Mouse (Mus musculus): ENCODE measurements at regions not wholly inside any gene's neighbourhood (a gene's known extent, or its start where the extent isn't known, plus 50 kb on each side); places are given as distances from the start of the nearest gene placed in this dataset.
A peak's percentile ranks its signal among the peaks of the same experiment; 100 is the strongest.

- DNase-seq (ENCODE audit: low spot score), result no peak
Observed at GRCm38 (mm10) chr14:28626951-28627350, 122.4 kb downstream of the Wnt5a start.

GRCm38 (mm10) chr14:28635175-28635574 lies 130.6 kb downstream of the Wnt5a start:
- no peak for DNase-seq (ENCODE audit: low spot score)

DNA sequence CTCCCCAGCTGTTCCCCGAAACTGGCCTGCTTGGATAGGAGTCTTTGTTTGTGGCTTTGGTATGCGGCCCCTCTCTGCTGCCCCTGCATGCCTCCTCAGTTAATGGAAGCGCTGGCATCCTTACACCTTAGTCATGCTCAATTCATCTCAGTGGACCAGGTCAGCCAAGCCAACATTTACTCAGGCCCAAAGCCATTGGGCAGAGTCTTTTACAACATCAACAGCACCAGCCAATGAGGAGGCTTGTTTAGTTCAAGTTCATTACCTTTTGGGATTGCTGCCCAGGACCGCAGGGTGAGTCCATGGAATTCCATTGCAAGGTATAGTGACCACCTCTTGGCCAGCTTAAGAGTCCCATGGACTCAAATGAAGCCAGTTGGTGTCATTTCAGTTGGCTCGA lies 134.5 kb downstream of the Wnt5a start:
- DNase-seq (ENCODE audit: low spot score), result no peak

GRCm38 (mm10) chr14:28645807-28646206 lies 141.3 kb downstream of the Wnt5a start:
- no peak for DNase-seq (ENCODE audit: low spot score)

DNA sequence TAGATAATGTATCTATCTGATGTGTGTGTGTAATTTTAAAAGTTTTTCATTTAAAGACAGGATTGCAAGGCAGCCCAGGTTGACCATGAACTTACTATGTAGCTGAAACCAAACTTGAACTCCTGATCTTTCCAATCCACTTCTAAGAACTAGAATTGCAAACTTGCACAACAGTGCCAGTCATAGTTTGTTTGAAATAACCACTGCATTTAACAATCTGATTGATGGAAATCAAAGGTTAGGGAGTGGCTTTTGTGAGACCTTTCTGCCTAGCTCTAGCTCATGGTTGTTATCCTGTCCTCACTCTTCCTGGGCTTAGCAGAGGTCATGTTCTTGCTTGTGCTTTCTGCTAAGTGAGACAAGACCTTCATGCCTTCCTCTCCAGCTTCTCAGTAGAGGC lies 144.9 kb downstream of the Wnt5a start:
- no peak for DNase-seq (ENCODE audit: low spot score)

DNA sequence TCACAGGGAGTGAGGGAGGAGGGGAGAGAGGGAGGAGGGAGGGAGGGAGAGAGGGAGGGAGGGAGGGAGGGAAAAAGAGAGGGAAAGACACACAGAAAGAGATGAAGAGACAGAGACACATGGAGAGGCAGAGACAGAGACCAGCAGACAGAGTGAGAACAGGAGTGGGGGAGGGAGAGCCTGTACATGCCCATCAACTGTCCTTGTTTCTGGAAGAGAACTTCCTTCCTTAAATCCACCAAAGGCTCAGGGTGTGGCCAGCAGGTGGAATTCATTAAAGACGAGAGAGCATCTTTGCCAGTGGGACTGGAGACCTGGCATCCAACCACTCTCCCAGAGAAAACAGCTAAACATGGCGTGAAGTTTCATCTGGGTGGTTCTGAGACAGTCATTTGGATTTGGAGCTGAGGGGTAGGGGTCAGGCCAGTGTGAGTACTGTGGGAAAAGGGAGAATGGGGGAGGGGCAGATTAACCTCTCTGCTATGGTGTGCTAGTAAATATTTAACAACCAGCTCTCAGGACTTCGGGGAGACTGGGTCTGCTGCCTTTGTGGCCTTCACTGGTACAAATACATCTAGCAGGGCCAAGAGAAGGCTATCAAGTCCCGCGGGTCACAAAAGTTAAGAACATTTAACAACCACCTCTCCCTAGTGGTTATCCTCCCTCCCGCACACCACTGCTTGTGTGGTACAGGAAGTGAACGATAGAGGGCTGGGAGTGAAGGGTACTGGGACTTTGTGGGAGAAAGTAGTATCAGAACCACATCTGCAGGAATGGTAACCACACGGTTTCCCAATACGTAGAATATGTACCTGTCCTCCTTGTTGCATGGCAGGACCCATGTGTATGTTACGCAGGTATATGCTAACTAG lies 148.7 kb downstream of the Wnt5a start:
- DNase-seq (ENCODE audit: low spot score), result no peak

DNA sequence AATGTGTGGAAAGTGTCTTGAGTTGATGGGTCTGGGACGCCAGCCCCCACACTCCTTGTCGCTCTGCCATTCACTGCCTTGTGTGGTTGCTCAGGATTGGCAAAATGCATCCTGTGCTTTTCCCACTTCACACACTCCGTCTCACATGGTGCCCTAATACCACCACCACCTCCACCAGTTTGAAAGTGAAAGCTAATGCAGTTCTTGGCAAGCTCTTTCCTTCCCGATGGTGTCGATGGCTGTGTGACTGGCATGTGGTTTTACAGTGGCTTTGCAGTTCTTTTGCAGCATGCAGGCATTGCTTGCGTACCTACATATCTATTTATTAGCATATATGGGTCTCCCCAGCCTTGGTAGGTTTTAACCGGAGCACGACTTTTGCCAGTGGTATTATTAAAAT lies 152.7 kb downstream of the Wnt5a start:
- no peak for DNase-seq (ENCODE audit: low spot score)

- DNase-seq (ENCODE audit: low spot score), result no peak
Observed at GRCm38 (mm10) chr14:28660872-28661588, 156.5 kb downstream of the Wnt5a start.

DNA sequence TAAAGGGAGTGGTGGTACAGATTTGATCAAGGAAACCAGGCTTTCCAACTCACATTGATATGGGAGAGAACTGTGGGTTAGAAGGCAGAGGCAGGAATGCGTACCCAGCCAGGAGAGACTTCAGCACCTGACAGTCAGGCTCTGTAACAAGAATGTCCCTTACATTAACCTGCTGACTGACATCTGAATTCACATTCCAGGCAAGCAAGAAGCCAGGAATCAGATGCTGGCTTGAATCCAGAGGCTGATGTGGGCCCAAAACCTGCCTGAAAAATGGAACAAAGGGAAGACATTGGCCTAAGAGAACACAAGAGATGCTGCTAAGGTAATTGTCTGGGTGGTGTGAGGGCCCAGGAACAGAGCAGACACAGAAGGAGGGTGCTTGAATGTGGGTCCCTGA lies 158.8 kb downstream of the Wnt5a start:
- no peak for DNase-seq (ENCODE audit: low spot score)

DNA sequence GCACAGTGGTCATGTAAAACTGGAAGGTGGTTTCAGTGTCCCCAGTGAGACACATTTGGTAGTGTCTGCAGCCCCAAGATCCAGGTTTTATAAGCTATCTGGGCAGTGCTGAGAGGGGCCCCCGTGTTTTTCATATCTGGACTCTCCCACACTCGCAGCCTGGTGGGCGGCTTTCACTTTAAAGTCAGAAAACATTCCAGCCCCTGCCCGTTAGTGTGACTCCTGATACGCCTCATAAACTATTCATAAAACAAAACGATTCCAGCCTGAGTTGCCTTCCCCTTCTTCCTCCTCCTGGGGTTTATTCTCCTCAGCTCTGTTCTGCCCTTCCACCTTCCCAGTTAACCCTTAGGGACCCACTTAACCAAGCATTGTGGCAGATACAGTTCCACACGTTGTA lies 159.6 kb downstream of the Wnt5a start:
- no peak for DNase-seq (ENCODE audit: low spot score)

GRCm38 (mm10) chr14:28675476-28675875 lies 170.9 kb downstream of the Wnt5a start:
- DNase-seq (ENCODE audit: low spot score), result peak; percentile 29

DNA sequence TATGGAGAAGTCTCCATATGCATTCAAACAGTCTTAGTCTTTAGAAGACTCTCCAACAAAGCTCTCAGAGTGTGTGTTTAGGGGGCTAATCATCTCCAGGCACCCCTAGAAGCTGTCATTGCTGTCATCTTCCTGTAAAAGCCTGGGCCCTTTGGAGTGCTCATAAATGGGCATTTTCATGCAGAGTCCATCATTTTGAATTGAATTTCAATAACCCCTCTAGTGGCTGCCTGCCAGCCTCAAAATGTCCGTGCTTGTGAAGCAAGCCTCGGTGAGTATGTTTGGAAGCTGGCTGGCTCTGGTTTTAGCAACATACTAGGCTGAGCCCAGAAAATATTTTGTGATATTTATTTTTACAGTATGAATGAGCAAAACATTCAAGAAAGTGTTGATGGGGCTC lies 195.2 kb downstream of the Wnt5a start:
- DNase-seq (ENCODE audit: low spot score), result no peak

DNA sequence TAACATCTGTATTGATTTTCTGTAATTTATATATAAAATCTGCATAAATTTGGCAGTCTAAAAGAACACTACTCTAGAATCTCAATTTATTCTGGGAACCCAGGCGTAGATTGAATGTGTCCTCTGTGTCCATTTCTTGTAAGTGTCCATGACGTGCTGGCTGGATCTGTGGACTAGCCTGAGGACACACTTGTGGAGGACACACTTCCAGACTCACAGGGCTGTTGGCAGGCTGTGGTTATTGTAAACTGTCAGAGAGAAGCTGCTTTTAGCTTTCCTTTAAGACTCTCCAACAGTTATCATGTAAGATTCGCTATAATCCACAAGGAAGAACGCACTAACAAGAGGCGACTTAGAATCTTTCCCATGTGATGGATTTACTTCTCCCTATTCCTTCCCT lies 200.2 kb downstream of the Wnt5a start:
- no peak for DNase-seq (ENCODE audit: low spot score)

- no peak for DNase-seq (ENCODE audit: low spot score)
Observed at GRCm38 (mm10) chr14:28714598-28714997, 210.0 kb downstream of the Wnt5a start.

- DNase-seq (ENCODE audit: low spot score), result no peak
Observed at GRCm38 (mm10) chr14:28720545-28720944, 216.0 kb downstream of the Wnt5a start.

- DNase-seq (ENCODE audit: low spot score), result no peak
Observed at GRCm38 (mm10) chr14:28725666-28726065, 221.1 kb downstream of the Wnt5a start.

GRCm38 (mm10) chr14:28733496-28733895 lies 228.9 kb downstream of the Wnt5a start:
- peak; percentile 14 for DNase-seq (ENCODE audit: low spot score)

GRCm38 (mm10) chr14:28735446-28735845 lies 230.9 kb downstream of the Wnt5a start:
- no peak for DNase-seq (ENCODE audit: low spot score)

DNA sequence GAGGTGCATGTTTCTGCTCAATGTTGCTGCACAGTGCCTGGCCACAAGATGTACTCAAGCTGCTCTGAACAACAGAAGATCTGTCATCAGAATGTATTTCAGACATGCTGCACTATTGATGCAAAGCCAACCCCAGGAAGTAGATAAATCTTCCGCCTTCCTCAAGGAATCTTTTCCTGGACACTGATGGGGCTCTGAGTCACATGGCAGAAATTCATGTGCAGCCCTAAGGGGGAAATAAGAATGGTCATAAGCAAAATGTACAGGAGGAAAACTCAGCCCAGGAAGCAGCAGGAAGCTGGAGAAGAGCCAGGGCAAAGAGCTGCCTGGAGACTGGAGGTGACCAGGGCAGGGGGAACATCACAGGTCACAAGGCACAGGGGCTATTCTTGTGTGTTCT lies 235.5 kb downstream of the Wnt5a start:
- no peak for DNase-seq (ENCODE audit: low spot score)

DNA sequence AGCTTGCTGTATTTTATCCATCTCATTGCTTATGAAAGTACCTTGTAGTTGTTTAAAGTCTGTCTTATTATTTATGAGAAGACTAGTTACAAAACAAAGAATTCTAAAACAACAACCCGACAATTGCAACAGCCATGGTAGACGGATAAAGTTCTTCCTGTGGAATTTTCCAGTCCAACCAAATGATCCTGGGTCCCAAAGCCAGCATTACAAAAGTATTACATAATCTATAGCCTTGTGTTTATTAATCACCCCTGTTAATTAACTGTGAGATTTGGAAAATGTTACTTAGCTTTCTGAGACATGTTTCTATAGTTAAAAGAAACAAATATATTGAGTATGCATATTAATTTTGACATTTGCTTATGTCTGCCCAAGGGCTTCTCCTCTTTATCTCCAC lies 236.9 kb downstream of the Wnt5a start:
- DNase-seq (ENCODE audit: low spot score), result no peak

- DNase-seq (ENCODE audit: low spot score), result no peak
Observed at GRCm38 (mm10) chr14:28743673-28744072, 239.1 kb downstream of the Wnt5a start.

DNA sequence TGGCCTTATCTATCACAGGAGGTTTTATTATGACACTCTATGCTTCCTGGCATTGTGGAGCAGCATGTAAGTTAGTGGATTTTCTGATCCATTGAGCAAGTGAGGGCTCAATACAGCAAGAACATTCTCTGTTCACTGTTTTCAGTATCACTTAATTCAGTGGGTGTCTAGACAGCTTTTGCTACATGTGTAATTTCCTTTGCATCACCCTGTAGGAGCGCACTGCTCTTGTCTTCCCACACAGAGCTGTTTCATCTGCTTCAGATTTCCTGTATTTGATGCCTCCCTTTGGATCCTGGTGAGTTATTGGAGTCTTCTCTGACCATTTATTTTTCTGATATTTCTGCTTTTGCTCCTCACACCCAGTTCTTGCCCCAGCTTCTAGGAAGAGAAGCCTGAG lies 245.8 kb downstream of the Wnt5a start:
- no peak for DNase-seq (ENCODE audit: low spot score)

DNA sequence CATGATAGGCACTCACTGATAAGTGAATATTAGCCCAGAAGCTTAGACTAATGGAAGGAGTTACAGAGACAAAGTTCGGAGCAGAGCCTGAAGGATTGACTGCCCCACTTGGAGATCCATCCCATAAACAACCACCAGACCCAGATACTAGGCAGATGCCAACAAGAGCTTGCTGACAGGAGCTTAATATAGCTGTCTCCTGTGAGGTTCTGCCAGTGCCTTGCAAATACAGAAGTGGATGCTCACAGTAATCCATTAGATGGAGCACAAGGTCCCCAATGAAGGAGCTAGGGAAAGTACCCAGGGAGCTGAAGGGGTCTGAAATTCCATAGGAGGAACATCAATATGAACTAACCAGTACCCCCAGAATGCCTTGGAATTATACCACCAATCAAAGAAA lies 252.8 kb upstream of the Lrtm1 start:
- DNase-seq (ENCODE audit: low spot score), result no peak

- no peak for DNase-seq (ENCODE audit: low spot score)
Observed at GRCm38 (mm10) chr14:28773068-28773467, 244.9 kb upstream of the Lrtm1 start.
